Mouse (Mus musculus): ENCODE measurements at regions not wholly inside any gene's neighbourhood (a gene's known extent, or its start where the extent isn't known, plus 50 kb on each side); places are given as distances from the start of the nearest gene placed in this dataset.

DNA sequence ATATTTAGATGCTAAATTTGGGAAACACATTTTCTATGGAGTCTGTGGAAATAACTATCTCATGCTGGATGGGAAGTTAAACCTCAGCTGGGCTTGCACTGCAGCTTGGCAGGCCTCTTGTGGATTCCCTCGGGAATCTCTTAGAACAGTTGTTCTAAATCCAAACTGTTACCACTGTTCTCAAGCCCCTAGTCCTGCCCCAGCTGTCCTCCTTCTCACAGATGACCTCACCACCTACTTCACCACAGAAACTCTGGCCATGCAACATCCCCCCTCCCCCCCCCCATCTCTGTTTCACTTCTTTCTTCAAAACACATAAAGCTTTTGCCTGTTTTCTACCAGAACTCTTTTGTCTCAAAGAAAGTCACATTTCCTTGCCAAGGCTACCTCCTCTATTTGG, 136.6 kb upstream of the Wdr44 start:
- Histone ChIP-seq H3K36me3 (ENCODE audit: control insufficient read depth, insufficient read depth) (no peaks in the 10 kb centered on the region), H3K79me2 (ENCODE audit: control insufficient read depth, insufficient read depth) (no peaks in the 10 kb centered on the region), H3K4me2 (ENCODE audit: low read depth) (peak overlapping the region; percentile 9), H3ac (ENCODE audit: control insufficient read depth, insufficient read length) (no peak overlapping the region), H3K27me3 (ENCODE audit: control insufficient read depth, insufficient read depth, insufficient read length) (no peaks in the 10 kb centered on the region), H3K4me3 (no peak overlapping the region)
- TF ChIP-seq MYOD1 (IDR thresholded peaks at IDR 0.05; ENCODE audit: control insufficient read depth in 1 of 3, insufficient read length in 2 of 3, low read depth in 2 of 3) (peak in 2 of 3 experiments; percentile 13 to 62), MYOG (IDR thresholded peaks at IDR 0.05; ENCODE audit: control insufficient read depth in 1 of 3, insufficient read depth in 1 of 3, insufficient read length in 2 of 3, low read depth in 2 of 3) (peak in 1 of 3 experiments; percentile 57), REST (IDR thresholded peaks at IDR 0.05; ENCODE audit: insufficient read depth, insufficient read length) (no peak)

- H3ac ChIP-seq (ENCODE audit: control insufficient read depth, insufficient read length), result no peak overlapping the region
- TF ChIP-seq USF1 (IDR thresholded peaks at IDR 0.05; ENCODE audit: low read depth) (no peak), MYOG (IDR thresholded peaks at IDR 0.05; ENCODE audit: control insufficient read depth in 1 of 3, insufficient read depth in 1 of 3, insufficient read length in 2 of 3, low read depth in 2 of 3) (no peak), MAX (IDR thresholded peaks at IDR 0.05; ENCODE audit: low read depth) (no peak), POLR2AphosphoS2 (IDR thresholded peaks at IDR 0.05; ENCODE audit: insufficient read length, low read depth) (no peak), SRF (IDR thresholded peaks at IDR 0.05; ENCODE audit: control insufficient read depth, insufficient read length, low read depth) (no peak), CEBPB (IDR thresholded peaks at IDR 0.05; ENCODE audit: insufficient read depth, poor library complexity, severe bottlenecking) (no peak), TCF3 (IDR thresholded peaks at IDR 0.05; ENCODE audit: insufficient read length, low read depth) (no peak), POLR2A (IDR thresholded peaks at IDR 0.05; ENCODE audit: insufficient read length, low read depth) (no peak), MYOD1 (IDR thresholded peaks at IDR 0.05; ENCODE audit: control insufficient read depth in 1 of 3, insufficient read length in 2 of 3, low read depth in 2 of 3) (no peak)
- no peak overlapping the region for H3K4me3 ChIP-seq
- no peaks in the 10 kb centered on the region for H3K79me2 ChIP-seq (ENCODE audit: control insufficient read depth, insufficient read depth)
- H3K4me2 ChIP-seq (ENCODE audit: low read depth), result no peak overlapping the region
- no peaks in the 10 kb centered on the region for H3K27me3 ChIP-seq (ENCODE audit: control insufficient read depth, insufficient read depth, insufficient read length)
- H3K36me3 ChIP-seq (ENCODE audit: control insufficient read depth, insufficient read depth), result no peaks in the 10 kb centered on the region
Observed at GRCm38 (mm10) chrX:23565581-23565980, 127.3 kb upstream of the Wdr44 start.
